ENCODE assay signal across 9 mouse cellular contexts in the genomic region with DNA sequence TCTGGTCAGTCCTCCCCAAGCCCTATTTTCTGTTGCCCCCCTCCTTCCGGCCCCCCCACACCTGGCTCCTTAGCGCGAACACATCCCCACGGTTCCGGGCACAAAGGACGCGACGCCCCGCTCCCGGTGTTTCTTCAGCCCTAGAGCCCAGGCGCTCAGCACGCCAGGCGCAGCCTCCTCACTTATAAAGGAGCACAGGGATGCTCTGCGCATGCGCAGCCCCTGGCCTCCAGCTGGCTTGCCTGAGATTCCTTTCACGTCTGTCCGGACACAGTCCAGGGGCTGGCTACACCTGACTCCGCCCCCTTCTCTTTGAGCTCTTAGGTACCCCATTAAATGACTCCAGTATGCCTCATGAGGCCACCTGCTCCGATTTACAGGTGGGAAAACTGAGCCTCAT. TPM values are rescaled to one million over a fixed set of nuclear protein-coding genes. Genes with fewer than 3 reads are reported as not detected.
DNase-seq lines count a peak whose midpoint lies in the region; ATAC-seq and TF ChIP-seq lines count a peak whose summit lies in the region.
"Had no signal": no experiment of that assay in that cellular context is flagged by ENCODE, and none has a peak within 500 bp of the region (broad histone marks: within the 10 kb centered on the region; RNA-seq: fewer than 3 reads in every experiment).

A gene (minus strand): TSS at position 207 of the 400 bp plus-strand sequence.

- H3K9ac ChIP-seq in neural tube, embryonic 12.5 days: peak within 1 kb of the TSS; percentile 81

- H3K4me2 ChIP-seq in neural tube, embryonic 12.5 days (replicated peaks): peak within 1 kb of the TSS; percentile 64

- no peak for TF ChIP-seq CTCF in kidney, adult 2 months (conservative IDR thresholded peaks at IDR 0.05; ENCODE audit: insufficient read depth, insufficient read length, low read depth, low read length)

- no peaks in the 10 kb centered on the region for H3K36me3 ChIP-seq in kidney, adult 2 months (ENCODE audit: control insufficient read depth, insufficient read depth, low read length)
- H3K36me3 ChIP-seq in neural tube, embryonic 12.5 days: peaks cover 12% of the 10 kb centered on the region; the same call in 1 of the 2 replicates

- H3K27ac ChIP-seq in kidney, adult 2 months (ENCODE audit: insufficient read depth, low read depth, low read length): no peak within 1 kb of the TSS
- H3K27ac ChIP-seq in neural tube, embryonic 12.5 days: peak within 1 kb of the TSS; percentile 91

- no peaks in the 10 kb centered on the region for H3K9me3 ChIP-seq in neural tube, embryonic 12.5 days

- peak; percentile 89 for DNase-seq in layer of hippocampus, adult 11-12 months (ENCODE audit: low spot score)
- no peak for DNase-seq in layer of hippocampus, adult 9-10 months (ENCODE audit: low spot score)
- DNase-seq in cerebellum, adult 9-11 months: peak; percentile 90
- DNase-seq in kidney, adult 2 months: peak; percentile 67
- peak; percentile 91 for DNase-seq in left cerebral cortex, postnatal 4 days
- peak; percentile 55 for DNase-seq in yolk sac, embryonic 10.5 days (ENCODE audit: low spot score)

- no peak within 1 kb of the TSS for H3K4me3 ChIP-seq in kidney, adult 2 months (ENCODE audit: insufficient read depth, low read depth, low read length)
- H3K4me3 ChIP-seq in neural tube, embryonic 12.5 days: peak within 1 kb of the TSS; percentile 66

- no peaks in the 10 kb centered on the region for H3K27me3 ChIP-seq in kidney, adult 2 months (replicated peaks; ENCODE audit: control insufficient read depth, insufficient read depth, low read length)
- peaks cover 24% of the 10 kb centered on the region for H3K27me3 ChIP-seq in neural tube, embryonic 12.5 days (replicated peaks)

- TF ChIP-seq POLR2A in kidney, adult 2 months (IDR thresholded peaks at IDR 0.05; ENCODE audit: low read depth, low read length): no peak

- intact Hi-C loops in left cerebral cortex, postnatal 4 days (cut with DNase I): no loop called here

- 1% methylated on average over 19 of the region's 19 CpGs for WGBS in kidney, adult 2 months
- 1% methylated on average over 19 of the region's 19 CpGs for WGBS in neural tube, embryonic 12.5 days

- no peaks in the 10 kb centered on the region for H3K4me1 ChIP-seq in kidney, adult 2 months (ENCODE audit: control insufficient read depth, insufficient read depth, low read length)
- H3K4me1 ChIP-seq in neural tube, embryonic 12.5 days: peaks cover 27% of the 10 kb centered on the region

- peak; percentile 53 for ATAC-seq in frontal cortex, adult (ENCODE audit: low TSS enrichment)
- ATAC-seq in neural tube, embryonic 12.5 days (ENCODE audit: low FRiP score, low read depth): peak; percentile 48

RNA-seq across cellular contexts. Expression of the gene that starts here (rescaled TPM):
- 0.04 and 0.06 TPM in 2 replicates for polyA plus RNA-seq in kidney, adult 2 months (2012; rRNA removed)
- total RNA-seq in left cerebral cortex, postnatal 4 days (2021): 100 to 1,000 TPM; 511 to 532 TPM
- 88.8 and 93.9 TPM in 2 replicates for polyA plus RNA-seq in neural tube, embryonic 12.5 days (2016; fragmentation: Nextera tagmentation; extraction: Ambion mirVana)
- total RNA-seq: liver, adult 2 months had no signal
- polyA plus RNA-seq: liver, adult 2 months had no signal

Comparison
In these comparisons a context has a peak if more than half of its experiments do, and no peak if none do; other contexts are left out.
1. RNA of the gene that starts here (polyA plus RNA-seq): 88.8 to 93.9 TPM in neural tube, embryonic 12.5 days; 0.04 to 0.06 TPM in kidney, adult 2 months; every median in the first group is over 10 times any median in the second.
2. Peak in DNase-seq in kidney, adult 2 months; RNA of the gene not detected or under 1 TPM.